Mouse (Mus musculus) spleen, adult 2 months (tissue): ENCODE data around the gene Ptprn2.

Experiments
- CTCF ChIP-seq: fragments of 200-500 bp; IDR thresholded peaks from 2 replicates; pipeline ENCODE4 v1.5.1; 2011; ENCODE audit warnings: mild to moderate bottlenecking, inconsistent platforms; ENCODE audit not compliant: insufficient read depth, insufficient read length, insufficient replicate concordance; ENCODE audit errors: extremely low read depth
- POLR2A ChIP-seq: fragments of 200-500 bp; IDR thresholded peaks from 2 replicates; pipeline ENCODE4 v1.6.1; 2011; ENCODE audit warnings: low read depth, low read length, inconsistent platforms

DNA sequence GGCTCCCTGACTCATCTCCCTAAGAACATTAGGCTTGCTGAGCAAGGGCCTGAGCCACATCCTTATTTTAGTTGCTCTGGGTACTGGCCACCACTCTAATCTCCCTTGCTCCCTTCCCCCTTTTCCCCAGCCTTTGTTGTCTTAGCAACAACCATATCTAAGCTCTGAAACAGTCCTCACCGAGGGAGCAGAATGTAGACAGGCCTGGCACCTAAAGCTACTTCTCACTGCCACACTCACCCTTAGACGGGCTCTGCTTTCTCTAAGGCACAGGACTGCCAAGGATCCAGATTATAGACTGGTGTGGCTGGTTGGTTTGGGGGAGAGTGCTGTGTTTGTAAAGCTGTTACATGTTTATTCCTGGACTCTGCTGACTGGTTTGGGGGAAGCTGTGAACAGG lies 594.2 kb downstream of the Ptprn2 start:
- TF ChIP-seq CTCF (no peak), POLR2A (no peak)
